Mouse (Mus musculus) heart, postnatal 0 days (tissue): ENCODE results near the gene Fam84a.

Experiments used
- CTCF ChIP-seq: IDR thresholded peaks from 2 replicates; pipeline ENCODE4 v1.5.1; 2016; ENCODE audit warnings: antibody characterized with exemption, control low read depth, low read depth
- EP300 ChIP-seq: IDR thresholded peaks from 2 replicates; pipeline ENCODE4 v1.6.1; 2016; ENCODE audit warnings: antibody characterized with exemption, low read depth

GRCm38 (mm10) chr12:14149843-14150567, 1.8 kb downstream of the Fam84a start:
- TF ChIP-seq EP300 (no peak), CTCF (peak; percentile 64)
